Mouse (Mus musculus) liver, adult 2 months (tissue): ENCODE results near the gene Tnfrsf23.

Experiments used
- CTCF ChIP-seq: fragments of 200-500 bp; IDR thresholded peaks from 2 replicates; pipeline ENCODE4 v1.5.1; 2011; ENCODE audit warnings: low read depth, low read length, control low read depth
- POLR2A ChIP-seq: fragments of 200-500 bp; IDR thresholded peaks from 2 replicates; pipeline ENCODE4 v1.6.1; 2011; ENCODE audit warnings: low read length, control low read depth; ENCODE audit not compliant: insufficient read depth; ENCODE audit errors: extremely low read depth

DNA sequence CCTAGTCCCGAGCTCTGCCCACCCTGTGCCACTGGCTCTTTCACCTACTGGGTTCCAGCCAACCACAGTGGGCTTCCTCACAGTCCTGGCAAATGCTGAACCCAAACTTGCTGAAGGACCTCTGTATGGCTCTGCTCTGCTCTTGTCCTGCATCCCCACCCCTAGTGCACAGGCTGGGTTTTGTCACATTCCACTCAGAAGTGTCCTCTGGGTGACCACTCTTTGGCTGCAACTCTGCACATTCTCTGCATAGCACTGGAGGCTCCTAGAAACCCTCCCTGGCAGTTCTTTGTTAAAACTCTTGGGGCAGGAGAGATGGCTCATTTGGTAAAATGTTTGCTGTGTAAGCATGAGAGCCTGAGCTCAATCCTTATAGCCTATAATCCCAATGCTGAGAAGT lies 32.1 kb upstream of the Tnfrsf23 start:
- TF ChIP-seq CTCF (no peak), POLR2A (no peak)
